Mouse (Mus musculus): ENCODE measurements around the gene Helt. TPM values are rescaled to one million over a fixed set of nuclear protein-coding genes. Genes with fewer than 3 reads are reported as not detected.

The Helt gene
- total and polyA plus RNA-seq, 3 experiments = not detected

- H3K27ac ChIP-seq (ENCODE audit: insufficient read depth, low read depth) = no peak overlapping the region
- H3K4me1 ChIP-seq (ENCODE audit: control insufficient read depth in 1 of 2, insufficient read depth in 2 of 2) = no peaks in the 10 kb centered on the region
- H3K4me3 ChIP-seq (replicated peaks in 1 of 3; ENCODE audit: low read depth in 2 of 3, low read length in 2 of 3, poor library complexity in 1 of 3) = no peak overlapping the region
- in situ Hi-C loops (cut with MboI; ENCODE audit: low pct_ligation_motif_present, low pct_unique_long_range_greater_than_20kb, low sequenced_read_pairs) = no loop called here
- no peak overlapping the region for H3K9ac ChIP-seq (ENCODE audit: insufficient read depth, low read depth)
- H3K79me2 ChIP-seq (replicated peaks; ENCODE audit: control insufficient read depth, extremely low read depth, insufficient read depth, poor library complexity, severe bottlenecking) = no peaks in the 10 kb centered on the region
- TF ChIP-seq TCF12 (IDR thresholded peaks at IDR 0.05; ENCODE audit: low read depth, low read length) = no peak
- no peak for TF ChIP-seq MYC (IDR thresholded peaks at IDR 0.05; ENCODE audit: low read depth, low read length)
- no peak for TF ChIP-seq RCOR1 (conservative IDR thresholded peaks at IDR 0.05; ENCODE audit: low read depth, low read length)
- TF ChIP-seq JUN (IDR thresholded peaks at IDR 0.05; ENCODE audit: insufficient read depth, low read depth, low read length) = no peak
- TF ChIP-seq SMC3 (IDR thresholded peaks at IDR 0.05; ENCODE audit: low read depth, low read length) = no peak
- no peak for TF ChIP-seq CHD1 (IDR thresholded peaks at IDR 0.05; ENCODE audit: low read depth, low read length)
- TF ChIP-seq RAD21 (IDR thresholded peaks at IDR 0.05; ENCODE audit: low read depth, low read length) = no peak
- no peak for TF ChIP-seq MAX (IDR thresholded peaks at IDR 0.05; ENCODE audit: low read length)
- no peak for TF ChIP-seq UBTF (IDR thresholded peaks at IDR 0.05; ENCODE audit: low read depth, low read length)
- no peak for TF ChIP-seq NRF1 (IDR thresholded peaks at IDR 0.05; ENCODE audit: low read depth, low read length)
- TF ChIP-seq ELF1 (IDR thresholded peaks at IDR 0.05; ENCODE audit: low read depth, low read length) = no peak
- no peak for TF ChIP-seq HCFC1 (IDR thresholded peaks at IDR 0.05; ENCODE audit: low read depth, low read length)
- no peak for TF ChIP-seq MEF2A (IDR thresholded peaks at IDR 0.05; ENCODE audit: borderline replicate concordance, low read depth, low read length)
- TF ChIP-seq USF2 (conservative IDR thresholded peaks at IDR 0.05; ENCODE audit: low read depth, low read length) = no peak
- H3K36me3 ChIP-seq (replicated peaks in 1 of 2; ENCODE audit: control insufficient read depth in 1 of 2, insufficient read depth in 1 of 2, low read length in 1 of 2) = no peaks in the 10 kb centered on the region
- no peak overlapping the region for H3K4me2 ChIP-seq (ENCODE audit: insufficient read depth, low read depth, poor library complexity, severe bottlenecking)
- dilution Hi-C loops (cut with MboI; ENCODE audit: extremely low pct_ligation_motif_present, extremely low pct_unique_long_range_greater_than_20kb, low sequenced_read_pairs) = no loop called here
- H3K27me3 ChIP-seq (replicated peaks) = no peaks in the 10 kb centered on the region
- H3K9me3 ChIP-seq (replicated peaks; ENCODE audit: low read length) = no peaks in the 10 kb centered on the region
- DNase-seq (ENCODE audit: extremely low read depth) = no peak
Observed at GRCm38 (mm10) chr8:46251561-46251960, 42.9 kb downstream of the Helt start.

- H3K9ac ChIP-seq (ENCODE audit: insufficient read depth, low read depth) = no peak overlapping the region
- 0 out of 4 replicates have a peak, but pooled peaks cover 2% of the 10 kb centered on the region in 2 experiments for H3K4me1 ChIP-seq (ENCODE audit: control insufficient read depth in 1 of 2, insufficient read depth in 2 of 2)
- no peak overlapping the region for H3K4me3 ChIP-seq (replicated peaks in 1 of 3; ENCODE audit: low read depth in 2 of 3, low read length in 2 of 3, poor library complexity in 1 of 3)
- no peaks in the 10 kb centered on the region for H3K36me3 ChIP-seq (replicated peaks in 1 of 2; ENCODE audit: control insufficient read depth in 1 of 2, insufficient read depth in 1 of 2, low read length in 1 of 2)
- DNase-seq (ENCODE audit: extremely low read depth) = no peak
- in situ Hi-C loops (cut with MboI; ENCODE audit: low pct_ligation_motif_present, low pct_unique_long_range_greater_than_20kb, low sequenced_read_pairs) (no loop called here), dilution Hi-C loops (cut with MboI; ENCODE audit: extremely low pct_ligation_motif_present, extremely low pct_unique_long_range_greater_than_20kb, low sequenced_read_pairs) (no loop called here)
- peaks cover 1% of the 10 kb centered on the region for H3K27me3 ChIP-seq (replicated peaks)
- no peak overlapping the region for H3K27ac ChIP-seq (ENCODE audit: insufficient read depth, low read depth)
- H3K79me2 ChIP-seq (replicated peaks; ENCODE audit: control insufficient read depth, extremely low read depth, insufficient read depth, poor library complexity, severe bottlenecking) = no peaks in the 10 kb centered on the region
- H3K9me3 ChIP-seq (replicated peaks; ENCODE audit: low read length) = no peaks in the 10 kb centered on the region
- no peak for TF ChIP-seq ZMIZ1 (IDR thresholded peaks at IDR 0.05; ENCODE audit: low read depth, low read length)
- TF ChIP-seq KAT2A (IDR thresholded peaks at IDR 0.05; ENCODE audit: insufficient replicate concordance, low read length) = no peak
- no peak for TF ChIP-seq NELFE (IDR thresholded peaks at IDR 0.05; ENCODE audit: low read depth, low read length)
- TF ChIP-seq CHD2 (IDR thresholded peaks at IDR 0.05; ENCODE audit: low read length) = no peak
- no peak for TF ChIP-seq MYC (IDR thresholded peaks at IDR 0.05; ENCODE audit: low read depth, low read length)
- TF ChIP-seq NRF1 (IDR thresholded peaks at IDR 0.05; ENCODE audit: low read depth, low read length) = no peak
- no peak for TF ChIP-seq GABPA (IDR thresholded peaks at IDR 0.05; ENCODE audit: insufficient replicate concordance, low read depth, low read length)
- no peak for TF ChIP-seq MAFK (IDR thresholded peaks at IDR 0.05; ENCODE audit: insufficient replicate concordance, low read length)
- no peak for TF ChIP-seq USF2 (conservative IDR thresholded peaks at IDR 0.05; ENCODE audit: low read depth, low read length)
- no peak for TF ChIP-seq JUND (conservative IDR thresholded peaks at IDR 0.05; ENCODE audit: low read depth, low read length)
- no peak for TF ChIP-seq ZKSCAN1 (IDR thresholded peaks at IDR 0.05; ENCODE audit: borderline replicate concordance, low read depth, low read length)
- TF ChIP-seq ZC3H11A (IDR thresholded peaks at IDR 0.05; ENCODE audit: low read depth, low read length) = no peak
- no peak overlapping the region for H3K4me2 ChIP-seq (ENCODE audit: insufficient read depth, low read depth, poor library complexity, severe bottlenecking)
Observed at GRCm38 (mm10) chr8:46246346-46246745, 48.1 kb downstream of the Helt start.

Measured in CH12.LX (cell line).